Mouse (Mus musculus) E14TG2a.4 (cell line): ENCODE results near the gene Ficd.

Experiments used
- CTCF ChIP-seq: conservative IDR thresholded peaks from 2 replicates; pipeline ENCODE4 v1.5.1; 2014; ENCODE audit warnings: low read length
- POU5F1 ChIP-seq: IDR thresholded peaks from 2 replicates; pipeline ENCODE4 v1.6.1; 2014; ENCODE audit warnings: low read length, borderline replicate concordance

DNA sequence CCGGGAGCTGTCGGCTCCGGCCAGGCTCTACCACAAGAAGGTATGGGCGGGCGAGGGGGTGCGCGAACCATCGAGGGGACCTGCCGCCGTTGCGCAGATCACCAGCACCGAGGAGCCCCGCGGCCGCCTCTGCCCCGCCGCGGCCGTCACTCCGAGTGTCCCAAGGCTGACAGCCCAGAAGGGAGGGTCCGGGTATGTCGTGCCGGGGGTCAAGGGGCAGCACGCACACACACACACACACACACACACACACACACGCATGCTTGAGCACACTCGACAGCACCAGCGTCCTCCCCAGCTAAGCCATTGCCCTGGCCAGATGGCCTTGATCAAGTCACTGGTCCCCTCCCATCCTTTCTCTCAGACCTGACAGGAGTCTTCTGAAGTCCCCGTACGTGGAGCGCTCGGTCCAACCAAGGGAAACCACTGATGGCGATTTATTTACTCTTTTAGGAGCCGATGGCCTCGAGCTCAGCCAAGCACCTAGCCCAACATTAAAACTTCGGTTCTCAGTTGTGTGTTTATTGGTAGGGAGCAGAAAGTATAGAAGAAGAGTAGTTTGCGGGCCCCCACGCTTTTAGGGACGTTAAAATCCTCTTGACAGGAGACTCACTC, 37.4 kb downstream of the Ficd start:
- TF ChIP-seq CTCF (no peak), POU5F1 (no peak)
